Mouse (Mus musculus): Measurements from ENCODE around the gene Elmod1.
"Not testable (repeated sequence)": the region's sequence is repeated elsewhere in the genome, so short reads cannot be mapped to it uniquely, and the experiment has no call there.

The Elmod1 gene

GRCm38 (mm10) chr9:53975122-53975518 is at the start of gene Elmod1:
Gene Elmod1 (minus strand): TSS chr9:53975301.
- no peak for DNase-seq (ENCODE audit: low read depth, low spot score)

- no peak for DNase-seq (ENCODE audit: low read depth, low spot score)
These were observed 47.7 kb upstream of the Elmod1 start for GRCm38 (mm10) chr9:54022795-54023194.

GRCm38 (mm10) chr9:53994528-53994927 is 19.4 kb upstream of the Elmod1 start:
- DNase-seq (ENCODE audit: low read depth, low spot score) = no peak

DNA sequence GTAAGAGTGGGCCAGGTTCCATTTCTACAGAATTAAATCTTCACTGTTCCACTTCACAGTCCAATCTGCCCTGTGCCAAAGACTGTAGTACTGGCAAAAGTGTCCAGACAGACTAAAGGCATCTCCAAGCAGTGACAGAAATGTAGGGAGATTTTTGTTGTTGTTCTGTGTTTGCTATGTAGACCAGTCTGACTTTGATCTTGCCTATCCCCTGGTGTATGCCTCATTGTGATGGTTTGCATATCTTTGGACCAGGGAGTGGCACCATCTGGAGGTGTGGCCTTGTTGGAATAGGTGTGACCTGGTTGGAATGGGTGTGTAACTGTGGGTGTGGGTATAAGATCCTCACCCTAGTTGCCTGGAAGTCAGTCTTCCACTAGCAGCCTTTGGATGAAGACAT is 17.5 kb upstream of the Elmod1 start:
- DNase-seq (ENCODE audit: low read depth, low spot score) = not testable (repeated sequence)

GRCm38 (mm10) chr9:53990921-53991320 is 15.8 kb upstream of the Elmod1 start:
- DNase-seq (ENCODE audit: low read depth, low spot score) = peak; percentile 57

- DNase-seq (ENCODE audit: low read depth, low spot score) = no peak
These were observed 11.9 kb upstream of the Elmod1 start for GRCm38 (mm10) chr9:53986972-53987371.

- DNase-seq (ENCODE audit: low read depth, low spot score) = peak; percentile 29
These were observed 9.8 kb upstream of the Elmod1 start for GRCm38 (mm10) chr9:53984868-53985267.

GRCm38 (mm10) chr9:53974328-53975121 is 576 bp downstream of the Elmod1 start:
- DNase-seq (ENCODE audit: low read depth, low spot score) = no peak

- no peak for DNase-seq (ENCODE audit: low read depth, low spot score)
These were observed 1.2 kb downstream of the Elmod1 start for GRCm38 (mm10) chr9:53973929-53974327.

- DNase-seq (ENCODE audit: low read depth, low spot score) = no peak
These were observed 1.9 kb downstream of the Elmod1 start for GRCm38 (mm10) chr9:53973241-53973640.

- DNase-seq (ENCODE audit: low read depth, low spot score) = no peak
These were observed 2.7 kb downstream of the Elmod1 start for GRCm38 (mm10) chr9:53972358-53972757.

GRCm38 (mm10) chr9:53967610-53968368 is 7.3 kb downstream of the Elmod1 start:
- DNase-seq (ENCODE audit: low read depth, low spot score) = no peak

- no peak for DNase-seq (ENCODE audit: low read depth, low spot score)
These were observed 18.1 kb downstream of the Elmod1 start for GRCm38 (mm10) chr9:53957021-53957420.

DNA sequence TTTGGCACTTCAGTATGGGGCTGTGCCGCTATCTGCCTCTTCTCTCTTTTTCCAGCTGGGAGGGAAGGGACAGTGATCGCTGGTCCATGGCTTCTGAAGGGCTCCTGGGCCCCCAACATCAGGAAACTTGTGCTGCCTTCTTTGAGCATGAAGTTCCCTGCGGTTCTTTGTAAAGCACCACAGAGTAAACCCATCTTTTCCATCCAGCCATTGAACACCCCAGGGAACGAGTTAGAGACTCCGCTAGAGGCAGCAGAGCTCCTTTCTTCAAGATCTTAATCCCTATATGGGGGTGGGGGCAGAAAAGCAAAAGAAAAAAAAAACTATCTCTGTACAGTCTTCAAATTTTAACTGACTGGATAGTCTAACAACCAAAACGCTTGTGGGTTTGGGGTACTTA is 20.2 kb downstream of the Elmod1 start:
- no peak for DNase-seq (ENCODE audit: low read depth, low spot score)

DNA sequence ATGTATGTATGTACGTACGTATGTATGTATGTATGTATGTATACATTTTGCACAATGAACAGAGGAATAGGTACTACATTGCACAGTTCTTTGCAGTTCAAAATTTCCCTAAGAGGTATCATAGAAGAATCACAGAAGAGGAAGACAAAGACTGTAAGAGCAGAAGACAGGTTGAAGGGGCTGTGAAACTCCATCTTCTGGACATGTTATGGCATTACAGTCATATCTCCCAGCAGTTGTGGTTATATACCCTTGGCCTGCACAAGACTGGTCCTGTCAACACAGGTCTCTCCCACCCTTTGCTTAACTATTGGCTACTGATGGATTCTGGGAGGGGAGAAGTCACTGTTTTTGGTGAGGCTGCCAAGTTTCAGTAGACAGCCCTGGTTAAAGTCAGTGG is 27.6 kb downstream of the Elmod1 start:
- DNase-seq (ENCODE audit: low read depth, low spot score) = no peak

- DNase-seq (ENCODE audit: low read depth, low spot score) = no peak
These were observed 36.5 kb downstream of the Elmod1 start for GRCm38 (mm10) chr9:53938555-53938954.

- peak; percentile 13 for DNase-seq (ENCODE audit: low read depth, low spot score)
These were observed 40.9 kb downstream of the Elmod1 start for GRCm38 (mm10) chr9:53934179-53934578.

- DNase-seq (ENCODE audit: low read depth, low spot score) = no peak
These were observed 41.7 kb downstream of the Elmod1 start for GRCm38 (mm10) chr9:53933375-53933774.

DNA sequence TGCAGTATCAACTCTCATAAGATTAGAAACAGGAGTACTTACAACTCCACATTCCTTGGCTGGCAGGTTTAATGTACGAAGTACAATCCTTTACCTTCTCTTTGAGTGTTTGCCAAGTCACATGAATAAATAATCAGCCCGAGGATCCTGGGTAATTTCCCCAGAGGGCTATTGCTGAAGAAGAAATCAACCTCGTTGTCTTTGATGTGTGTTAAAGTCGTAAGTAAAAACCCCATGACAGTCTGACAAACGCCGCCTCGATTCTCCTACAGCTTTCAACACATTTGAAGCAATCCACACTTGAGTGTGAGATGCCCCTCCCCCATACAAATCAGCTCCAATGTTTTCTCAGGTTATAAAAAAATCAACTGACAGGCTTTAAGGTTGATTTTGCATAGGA is 44.2 kb downstream of the Elmod1 start:
- no peak for DNase-seq (ENCODE audit: low read depth, low spot score)

- no peak for DNase-seq (ENCODE audit: low read depth, low spot score)
These were observed 54.0 kb downstream of the Elmod1 start for GRCm38 (mm10) chr9:53921061-53921460.

DNA sequence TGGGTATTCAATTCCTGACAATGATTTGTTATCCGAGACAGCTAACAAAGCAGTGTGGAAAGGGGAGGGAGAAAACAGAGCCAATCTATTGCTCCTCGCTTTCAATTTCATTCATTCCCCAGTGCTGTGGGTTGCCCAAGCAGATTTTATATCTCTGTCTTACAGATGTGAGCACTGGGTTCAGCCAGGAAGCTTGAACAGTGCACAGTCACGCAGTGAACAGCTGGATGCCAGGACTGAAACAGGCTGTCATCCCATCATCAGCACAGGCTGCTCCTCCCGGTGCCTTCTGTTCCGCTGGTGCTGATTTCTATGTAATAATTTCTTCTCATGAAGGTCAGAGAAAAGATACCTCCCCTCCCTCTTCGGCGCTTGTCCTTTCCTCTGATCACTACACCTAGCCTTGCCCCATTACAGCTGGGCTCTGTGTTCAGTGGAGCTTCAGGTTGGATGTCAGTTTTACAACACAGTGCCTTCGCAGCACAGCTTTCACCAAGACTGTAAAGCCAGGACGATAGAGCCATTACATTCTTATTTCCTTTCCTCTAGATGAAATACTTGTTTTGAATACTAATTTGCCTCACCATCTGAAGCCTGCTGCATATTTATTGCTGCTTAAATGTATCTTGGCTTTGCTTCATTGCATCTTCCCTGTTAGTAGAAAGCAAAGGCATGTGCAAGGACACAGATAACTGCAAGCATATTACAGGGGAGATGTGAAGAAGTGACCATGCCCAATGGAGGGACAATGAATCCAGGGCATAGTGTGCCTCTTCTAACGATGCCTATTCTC is 59.0 kb downstream of the Elmod1 start:
- DNase-seq (ENCODE audit: low read depth, low spot score) = no peak

DNA sequence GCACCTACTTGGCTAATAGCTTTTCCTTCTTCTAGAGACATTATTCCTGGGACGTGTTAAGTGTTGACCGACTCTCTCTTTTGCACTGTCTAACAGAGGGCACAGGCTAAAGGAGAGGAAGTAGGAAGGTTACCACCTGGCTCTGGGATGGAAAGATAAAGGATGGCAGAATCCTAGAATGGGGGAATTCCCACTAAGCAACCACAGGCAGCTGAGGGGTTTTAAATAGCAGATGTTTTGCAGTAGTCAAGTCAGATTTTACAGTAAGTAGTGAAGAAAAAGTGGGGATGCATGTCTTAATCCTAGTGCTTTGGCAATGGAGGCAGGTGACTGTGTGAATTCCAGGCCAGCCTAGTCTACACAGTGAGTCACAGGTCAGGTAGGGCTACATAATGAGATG is 64.3 kb downstream of the Elmod1 start:
- DNase-seq (ENCODE audit: low read depth, low spot score) = no peak
